Comparison of ENCODE assay signal across 7 mouse cellular contexts in genomic region chrX:75875566-75875965, GRCm38 (mm10). TPM values are rescaled to one million over a fixed set of nuclear protein-coding genes. Genes with fewer than 3 reads are reported as not detected.
A peak's percentile ranks its signal among the peaks of the same experiment; 100 is the strongest.
DNase-seq lines count a peak whose midpoint lies in the region; ATAC-seq and TF ChIP-seq lines count a peak whose summit lies in the region.

No protein-coding gene starts in this region.

- ATAC-seq in megakaryocyte, adult 5-6 weeks (ENCODE audit: poor library complexity, severe bottlenecking) = no peak
- no peak for ATAC-seq in forebrain, embryonic 12.5 days (ENCODE audit: low FRiP score)
- no peak for ATAC-seq in limb, embryonic 14.5 days (ENCODE audit: low FRiP score, low read depth)
- ATAC-seq in stomach, embryonic 15.5 days (ENCODE audit: insufficient read depth, low FRiP score, low read depth) = no peak

- H3K4me2 ChIP-seq in forebrain, embryonic 12.5 days = peak overlapping the region; percentile 57
- peak overlapping the region; percentile 52 for H3K4me2 ChIP-seq in limb, embryonic 14.5 days (replicated peaks; ENCODE audit: low read depth, low read length, severe bottlenecking)
- peak overlapping the region; percentile 50 for H3K4me2 ChIP-seq in stomach, embryonic 15.5 days

- no peaks in the 10 kb centered on the region for H3K36me3 ChIP-seq in megakaryocyte, embryonic 14.5 days (replicated peaks; ENCODE audit: low read length)
- H3K36me3 ChIP-seq in forebrain, embryonic 12.5 days (replicated peaks) = no peaks in the 10 kb centered on the region
- H3K36me3 ChIP-seq in limb, embryonic 14.5 days (ENCODE audit: control insufficient read depth, insufficient read depth, low read length) = no peaks in the 10 kb centered on the region
- no peaks in the 10 kb centered on the region for H3K36me3 ChIP-seq in stomach, embryonic 15.5 days

- peaks cover 12% of the 10 kb centered on the region for H3K9me3 ChIP-seq in megakaryocyte, embryonic 14.5 days
- no peaks in the 10 kb centered on the region for H3K9me3 ChIP-seq in forebrain, embryonic 12.5 days
- H3K9me3 ChIP-seq in limb, embryonic 14.5 days (ENCODE audit: control insufficient read depth, low read length) = no peaks in the 10 kb centered on the region
- H3K9me3 ChIP-seq in stomach, embryonic 15.5 days = no peaks in the 10 kb centered on the region

- H3K27ac ChIP-seq in forebrain, embryonic 12.5 days = no peak overlapping the region
- 0 out of 2 replicates have a peak overlapping the region, but pooled peaks have one; percentile 19 for H3K27ac ChIP-seq in limb, embryonic 14.5 days (replicated peaks; ENCODE audit: low read depth, low read length)
- no peak overlapping the region for H3K27ac ChIP-seq in stomach, embryonic 15.5 days

- whole genome bisulfite sequencing in forebrain, embryonic 12.5 days = 26% methylated on average over 5 of the region's 5 CpGs
- 29% methylated on average over 5 of the region's 5 CpGs for WGBS in limb, embryonic 14.5 days
- 24% methylated on average over 5 of the region's 5 CpGs for WGBS in stomach, embryonic 15.5 days

- no peaks in the 10 kb centered on the region for H3K4me1 ChIP-seq in megakaryocyte, embryonic 14.5 days
- no peaks in the 10 kb centered on the region for H3K4me1 ChIP-seq in forebrain, embryonic 12.5 days
- no peaks in the 10 kb centered on the region for H3K4me1 ChIP-seq in limb, embryonic 14.5 days (ENCODE audit: control insufficient read depth, insufficient read depth, low read length)
- H3K4me1 ChIP-seq in stomach, embryonic 15.5 days = no peaks in the 10 kb centered on the region

- H3K9ac ChIP-seq in forebrain, embryonic 12.5 days = no peak overlapping the region
- H3K9ac ChIP-seq in limb, embryonic 14.5 days (ENCODE audit: low read depth, low read length, severe bottlenecking) = no peak overlapping the region
- H3K9ac ChIP-seq in stomach, embryonic 15.5 days = no peak overlapping the region

- peaks cover 29% of the 10 kb centered on the region for H3K27me3 ChIP-seq in megakaryocyte, embryonic 14.5 days (replicated peaks)
- H3K27me3 ChIP-seq in forebrain, embryonic 12.5 days = no peaks in the 10 kb centered on the region
- H3K27me3 ChIP-seq in limb, embryonic 14.5 days (ENCODE audit: control insufficient read depth, insufficient read depth, low read length) = no peaks in the 10 kb centered on the region
- no peaks in the 10 kb centered on the region for H3K27me3 ChIP-seq in stomach, embryonic 15.5 days (replicated peaks)

- no peak for TF ChIP-seq POLR2A in limb, embryonic 14.5 days (IDR thresholded peaks at IDR 0.05; ENCODE audit: borderline replicate concordance, extremely low read depth, insufficient read depth, insufficient read length)

- peak overlapping the region; percentile 89 for H3K4me3 ChIP-seq in megakaryocyte, embryonic 14.5 days (replicated peaks)
- H3K4me3 ChIP-seq in forebrain, embryonic 12.5 days (replicated peaks) = peak overlapping the region; percentile 48
- peak overlapping the region; percentile 49 for H3K4me3 ChIP-seq in limb, embryonic 14.5 days (replicated peaks; ENCODE audit: low read length)
- peak overlapping the region; percentile 54 for H3K4me3 ChIP-seq in stomach, embryonic 15.5 days (replicated peaks)

- DNase-seq in limb, embryonic 14.5 days (ENCODE audit: low spot score) = no peak
- no peak for DNase-seq in layer of hippocampus, adult 9-11 months
- DNase-seq in layer of hippocampus, postnatal 25 days (ENCODE audit: extremely low spot score in 1 of 2, low spot score in 1 of 2) = no peak

RNA-seq across cellular contexts. Expression of gene Pls3, which starts 0.6 kb away (rescaled TPM):
- polyA plus RNA-seq in megakaryocyte, embryonic 14.5 days (2012; ENCODE audit: insufficient read depth, low replicate concordance) = not detected in 2 replicates
- 2.7 and 3.2 TPM in 2 replicates for total RNA-seq in megakaryocyte, adult 5-6 weeks (2015)
- 2.2 and 2.4 TPM in 2 replicates for total RNA-seq in megakaryocyte, adult 5-6 weeks (2017)
- 54.1 and 56.2 TPM in 2 replicates for polyA plus RNA-seq in forebrain, embryonic 12.5 days (2016; fragmentation: Nextera tagmentation; extraction: Ambion mirVana)
- 39.8 and 49.8 TPM in 2 replicates for polyA plus RNA-seq in limb, embryonic 14.5 days (2012; rRNA removed)
- polyA plus RNA-seq in limb, embryonic 14.5 days (2014; fragmentation: Nextera tagmentation; extraction: Ambion mirVana) = 107 and 110 TPM in 2 replicates
- polyA plus RNA-seq in stomach, embryonic 15.5 days (2015; fragmentation: Nextera tagmentation; extraction: Ambion mirVana) = 84.9 and 85.9 TPM in 2 replicates
- total RNA-seq in layer of hippocampus, postnatal 25 days (2021) = 100 to 1,000 TPM; 197 to 224 TPM

Comparison
In these comparisons a context has a peak if more than half of its experiments do, and no peak if none do; other contexts are left out.
1. RNA of gene Pls3, which starts 0.6 kb away (polyA plus RNA-seq): 39.8 to 110 TPM in limb, embryonic 14.5 days, 84.9 to 85.9 TPM in stomach, embryonic 15.5 days and 54.1 to 56.2 TPM in forebrain, embryonic 12.5 days; not detected in megakaryocyte, embryonic 14.5 days; every median in the first group is over 10 times any median in the second.
2. Peak in every context shown above with its lines, with median percentiles within 50 percentile points of each other: H3K4me3 ChIP-seq and H3K4me2 ChIP-seq.